Mouse (Mus musculus) embryonic stem cell, embryonic (primary cell): ENCODE data around the gene Nek9.

Experiments
- CTCF ChIA-PET, 4 experiments: fragments of 300-600 bp in 2 of 4; fragments of 350-600 bp in 2 of 4; sonication (Branson Sonifier 250); formaldehyde crosslinking; loops; one replicate each; lab custom pipeline; 2022; ENCODE audit warnings: inconsistent platforms in 2 of 4; lab: Charles Lee
- POLR2A ChIA-PET, 4 experiments: fragments of 300-600 bp in 2 of 4; fragments of 350-600 bp in 2 of 4; sonication (Branson Sonifier 250); formaldehyde crosslinking; loops; one replicate each; lab custom pipeline; 2022; ENCODE audit warnings: antibody characterized with exemption in 4 of 4, inconsistent platforms in 1 of 4; lab: Charles Lee

Gene Nek9

GRCm38 (mm10) chr12:85270319-85270718 is 68.8 kb downstream of the Nek9 start, which contains the start of gene Mlh3:
Mlh3 (minus strand) TSS chr12:85270599.
- POLR2A ChIA-PET, result interaction anchor here in 3 of 4 experiments (0.6 to 5.7 kb wide), 38 partner anchors 8 to 504 kb away, joined by 3 to 56 read pairs (median 4); partner anchors contain the start of genes Acyp1 (in 3 of the 3), Zc2hc1c (in 3 of the 3), Eif2b2 (in 2 of the 3) and Rps6kl1 (in 2 of the 3)
- CTCF ChIA-PET, result interaction anchor here (0.5 to 1.5 kb wide), 8 partner anchors 10 to 778 kb away, joined by 3 to 9 read pairs (median 4); partner anchors contain the start of genes Acyp1 (in 2 of the 4) and Zc2hc1c (in 2 of the 4)

- ChIA-PET POLR2A (interaction anchor here in 3 of 4 experiments (0.6 to 5.7 kb wide), 36 partner anchors 8 to 504 kb away, joined by 3 to 56 read pairs (median 5); partner anchors contain the start of genes Acyp1 (in 3 of the 3), Zc2hc1c (in 3 of the 3), Eif2b2 (in 2 of the 3) and Rps6kl1 (in 2 of the 3)), CTCF (interaction anchor here (0.5 to 1.5 kb wide), 9 partner anchors 11 to 778 kb away, joined by 3 to 9 read pairs (median 4); partner anchors contain the start of genes Acyp1 (in 2 of the 4) and Zc2hc1c (in 2 of the 4))
Measured at GRCm38 (mm10) chr12:85269821-85270220, 69.3 kb downstream of the Nek9 start.

DNA sequence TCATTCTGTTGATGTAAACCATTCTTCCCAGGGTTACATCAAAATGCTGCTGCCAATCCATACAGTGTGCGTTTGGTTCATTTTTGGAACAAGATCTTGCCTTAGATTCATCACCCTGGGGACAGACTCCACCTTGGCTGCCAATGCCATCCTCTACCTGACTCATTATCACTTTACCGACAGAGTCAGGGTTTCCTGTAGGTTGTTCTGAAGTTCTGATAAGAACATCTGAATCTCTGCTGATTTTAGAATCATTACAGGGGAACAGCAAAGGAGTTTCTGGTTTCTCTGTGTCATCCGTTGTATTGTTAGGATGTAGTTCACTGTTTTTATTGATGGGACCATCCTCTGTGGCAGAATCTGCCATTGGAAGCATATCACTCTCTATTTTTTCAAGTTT is 72.9 kb downstream of the Nek9 start:
- POLR2A ChIA-PET, result interaction anchor here in 1 of 4 experiments (1.2 to 2.7 kb wide), 2 partner anchors 8 to 14 kb away, joined by 4 to 8 read pairs; no protein-coding TSS in a partner anchor
- CTCF ChIA-PET, result no interaction called here

- CTCF ChIA-PET, result interaction anchor here in 2 of 4 experiments (0.5 to 0.6 kb wide), 2 partner anchors 116 to 541 kb away, joined by 4 read pairs; no protein-coding TSS in a partner anchor
Measured at GRCm38 (mm10) chr12:85264940-85265339, 74.2 kb downstream of the Nek9 start.

GRCm38 (mm10) chr12:85264531-85264930 is 74.6 kb downstream of the Nek9 start:
- ChIA-PET CTCF (no interaction called here), POLR2A (interaction anchor here in 3 of 4 experiments (0.5 to 2.7 kb wide), 11 partner anchors 10 to 74 kb away, joined by 3 to 8 read pairs (median 4); partner anchors contain the start of genes Acyp1 (in 1 of the 3), Eif2b2 (in 1 of the 3) and Zc2hc1c (in 1 of the 3))

More at GRCm38 (mm10) chr12:85264940-85265339, 74.2 kb downstream of the Nek9 start:
- POLR2A ChIA-PET, result interaction anchor here in 3 of 4 experiments (0.6 to 2.7 kb wide), 8 partner anchors 9 to 335 kb away, joined by 3 to 8 read pairs (median 4); partner anchors contain the start of genes Acyp1 (in 1 of the 3) and Zc2hc1c (in 1 of the 3)

GRCm38 (mm10) chr12:85263190-85263589 is 76.0 kb downstream of the Nek9 start:
- CTCF ChIA-PET, result interaction anchor here in 1 of 4 experiments (0.9 kb wide), 1 partner anchor 42 kb away, joined by 3 read pairs; no protein-coding TSS in a partner anchor
- POLR2A ChIA-PET, result interaction anchor here in 2 of 4 experiments (1.1 to 1.9 kb wide), 9 partner anchors 10 to 86 kb away, joined by 3 to 6 read pairs (median 3); no protein-coding TSS in a partner anchor

DNA sequence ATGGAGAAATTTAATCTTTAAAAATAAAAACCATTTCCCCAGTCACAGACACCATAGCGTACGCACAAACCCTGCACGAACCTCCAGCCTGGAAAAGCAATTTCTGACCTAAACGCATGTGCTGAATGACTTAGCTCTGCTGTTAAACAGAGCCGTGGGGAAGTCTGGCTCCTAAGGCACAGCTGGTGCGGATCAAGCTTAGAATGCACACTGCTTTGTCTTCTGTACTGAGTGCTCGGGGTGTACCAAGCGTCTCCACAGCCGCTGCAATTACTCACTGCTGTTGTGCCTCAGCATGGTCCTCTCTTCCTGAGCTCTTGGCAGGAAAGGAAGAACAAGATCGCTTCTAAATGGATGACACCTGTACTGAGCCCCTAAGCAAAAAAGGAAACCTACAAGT is 76.7 kb downstream of the Nek9 start:
- ChIA-PET CTCF (interaction anchor here in 1 of 4 experiments (1.4 kb wide), 1 partner anchor 18 kb away, joined by 3 read pairs; no protein-coding TSS in a partner anchor), POLR2A (interaction anchor here in 3 of 4 experiments (0.7 to 1.6 kb wide), 14 partner anchors 8 to 112 kb away, joined by 3 to 6 read pairs (median 3); partner anchors contain the start of genes Mlh3 (in 2 of the 3) and Eif2b2 (in 1 of the 3))

- ChIA-PET POLR2A (interaction anchor here in 1 of 4 experiments (0.6 to 1.5 kb wide), 2 partner anchors 12 to 75 kb away, joined by 3 to 4 read pairs; no protein-coding TSS in a partner anchor), CTCF (no interaction called here)
Measured at GRCm38 (mm10) chr12:85257008-85257639, 82.0 kb downstream of the Nek9 start.

DNA sequence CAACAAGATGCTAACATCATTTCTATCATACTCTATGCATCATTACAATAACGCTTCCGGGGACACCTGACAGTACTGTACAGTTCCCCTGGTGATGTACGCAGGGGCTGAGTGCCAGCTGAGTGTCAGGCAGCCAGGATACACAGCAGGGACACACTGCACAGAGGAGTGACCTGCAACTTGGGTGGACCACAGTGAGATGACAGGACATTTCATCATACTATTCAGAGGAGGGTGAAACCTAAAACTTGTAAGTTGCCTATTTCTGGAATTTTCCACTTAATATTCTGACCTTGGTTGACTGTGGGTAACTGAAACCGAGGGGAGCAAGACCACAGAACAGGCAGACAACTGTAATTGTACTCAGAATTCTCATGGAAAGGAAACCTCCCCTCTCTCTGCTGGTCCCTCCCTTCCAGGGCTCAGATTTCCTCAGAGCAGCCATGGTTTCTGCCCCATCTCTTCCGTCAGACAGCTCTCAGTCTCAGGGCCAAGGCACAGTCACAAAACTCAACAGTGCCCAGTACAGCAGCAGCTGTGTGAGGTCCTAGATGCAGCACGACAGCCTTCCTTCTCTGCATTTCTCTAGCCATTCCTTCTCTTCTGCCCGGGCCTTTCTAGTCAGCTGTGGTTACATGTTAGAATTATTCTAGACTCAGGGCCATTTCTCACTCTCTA is 82.9 kb downstream of the Nek9 start:
- POLR2A ChIA-PET, result interaction anchor here in 3 of 4 experiments (0.6 to 2.3 kb wide), 5 partner anchors 13 to 74 kb away, joined by 3 to 7 read pairs (median 3); no protein-coding TSS in a partner anchor
- CTCF ChIA-PET, result interaction anchor here in 2 of 4 experiments (0.5 to 1.3 kb wide), 2 partner anchors 49 to 1527 kb away, joined by 4 to 13 read pairs; no protein-coding TSS in a partner anchor

- ChIA-PET POLR2A (interaction anchor here in 3 of 4 experiments (0.7 to 2.2 kb wide), 6 partner anchors 9 to 519 kb away, joined by 3 to 8 read pairs (median 4); no protein-coding TSS in a partner anchor), CTCF (interaction anchor here in 1 of 4 experiments (0.8 kb wide), 1 partner anchor 468 kb away, joined by 3 read pairs; no protein-coding TSS in a partner anchor)
Measured at GRCm38 (mm10) chr12:85252083-85252482, 87.1 kb downstream of the Nek9 start.
